Mouse (Mus musculus) c-Kit-positive CD71-positive TER-119-negative erythroid progenitor cells, embryonic 14.5 days (primary cell): Measurements from ENCODE around the gene Susd1.

Experiments used
- DNase-seq: peaks from one replicate; pipeline ENCODE4 v3.0.0-alpha.2; 2013; ENCODE audit warnings: low read depth

Susd1 gene

GRCm38 (mm10) chr4:59338896-59339535 is 99.4 kb downstream of the Susd1 start:
- no peak for DNase-seq

GRCm38 (mm10) chr4:59337533-59337885 is 100.9 kb downstream of the Susd1 start:
- no peak for DNase-seq

GRCm38 (mm10) chr4:59336846-59337532 is 101.4 kb downstream of the Susd1 start:
- DNase-seq, result no peak

- DNase-seq, result no peak
Measured at GRCm38 (mm10) chr4:59336439-59336809, 102.0 kb downstream of the Susd1 start.

GRCm38 (mm10) chr4:59335616-59336438 is 102.6 kb downstream of the Susd1 start:
- DNase-seq, result no peak

DNA sequence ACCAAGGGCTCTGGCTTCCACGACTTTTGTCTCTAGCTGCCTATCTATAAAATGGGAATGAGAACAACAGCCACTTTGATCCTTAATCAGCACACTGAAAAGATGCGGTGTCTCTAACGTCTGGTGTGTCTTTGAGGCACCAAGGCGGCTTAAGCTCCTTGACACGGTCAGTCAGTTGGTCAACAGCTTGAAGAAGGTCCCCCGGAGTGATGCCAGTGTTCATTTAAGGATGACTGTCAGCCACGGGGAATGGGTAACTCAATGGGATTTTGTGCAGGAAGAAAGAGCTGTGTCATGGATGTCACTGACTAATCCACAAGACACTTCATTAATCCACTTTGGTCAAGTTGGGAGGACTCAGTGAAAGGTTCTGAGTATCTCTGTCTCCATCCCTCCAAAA is 103.3 kb downstream of the Susd1 start:
- DNase-seq, result no peak

DNA sequence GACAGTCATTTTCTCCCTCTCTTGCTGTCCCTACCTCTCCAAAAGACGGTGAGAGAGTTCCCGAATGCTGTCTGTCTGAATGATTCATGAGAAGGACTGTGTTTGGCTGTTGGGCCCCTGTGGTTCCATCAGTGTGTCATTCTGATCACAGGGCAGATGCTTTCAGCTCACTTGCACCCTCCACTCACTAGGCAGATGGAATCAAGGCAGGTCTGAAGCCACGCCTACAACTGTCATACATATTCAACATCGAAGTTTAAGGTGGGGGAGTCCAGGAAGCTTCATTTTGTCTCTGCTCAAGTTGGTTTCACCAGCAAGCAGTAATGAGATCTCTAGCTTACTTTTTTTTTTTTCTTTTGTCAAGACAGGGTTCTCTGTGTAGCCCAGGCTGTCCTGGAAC is 104.2 kb downstream of the Susd1 start:
- no peak for DNase-seq

GRCm38 (mm10) chr4:59333424-59333895 is 105.0 kb downstream of the Susd1 start:
- DNase-seq, result no peak

DNA sequence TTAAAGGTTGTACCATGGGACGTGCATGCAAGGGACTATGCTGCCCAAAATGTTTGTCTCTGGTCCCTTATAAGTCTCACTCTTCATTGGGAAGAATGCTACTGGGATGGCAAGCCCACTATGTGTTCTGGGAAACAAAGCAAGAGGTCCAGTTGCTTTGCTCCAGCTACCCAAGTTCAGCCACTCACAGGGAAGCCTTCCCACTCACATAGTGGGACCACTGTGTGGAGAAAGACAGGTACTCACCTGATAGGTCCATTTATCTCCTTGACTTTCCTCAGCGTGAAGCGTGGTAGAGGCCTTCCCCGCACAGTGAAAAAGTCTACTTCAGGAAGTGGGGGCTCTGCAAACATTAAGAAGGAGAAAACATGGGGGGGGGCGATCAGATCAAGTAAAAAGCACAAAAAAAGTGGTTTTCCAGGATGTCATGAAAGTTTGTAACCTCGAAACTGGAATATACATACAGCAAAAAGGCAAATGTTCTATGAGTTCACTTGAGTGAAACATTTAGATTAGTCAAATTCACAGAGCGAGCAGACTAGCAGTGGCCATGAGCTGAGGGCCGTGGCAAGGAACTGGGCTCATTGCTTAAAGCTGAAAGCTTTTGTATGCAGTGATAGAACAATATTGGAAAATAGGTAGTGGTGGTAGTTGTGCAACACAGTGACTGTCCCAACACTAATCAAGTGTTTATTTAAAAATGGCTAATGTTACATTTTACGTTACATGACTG is 105.6 kb downstream of the Susd1 start:
- no peak for DNase-seq

DNA sequence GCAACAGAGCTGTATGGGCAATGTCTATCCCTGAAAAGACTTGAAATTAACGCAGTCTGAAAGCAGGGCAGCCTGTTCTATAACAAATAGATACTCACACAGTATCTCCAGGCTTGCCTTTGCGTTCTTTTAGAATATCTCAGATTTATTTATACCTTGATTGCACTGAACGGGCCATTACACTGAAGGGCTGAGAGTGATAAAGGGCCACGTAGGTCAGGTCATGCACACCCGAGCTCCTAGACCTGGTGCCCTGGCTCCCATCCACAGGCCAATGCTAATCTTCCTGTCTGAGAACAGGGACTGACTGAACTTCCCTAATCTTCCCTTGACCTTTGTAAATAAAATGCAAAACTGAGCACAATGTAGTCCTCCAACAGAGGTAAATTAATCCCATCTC is 106.3 kb downstream of the Susd1 start:
- DNase-seq, result no peak

- DNase-seq, result no peak
Measured at GRCm38 (mm10) chr4:59331633-59332032, 106.8 kb downstream of the Susd1 start.

- no peak for DNase-seq
Measured at GRCm38 (mm10) chr4:59330961-59331604, 107.3 kb downstream of the Susd1 start.

DNA sequence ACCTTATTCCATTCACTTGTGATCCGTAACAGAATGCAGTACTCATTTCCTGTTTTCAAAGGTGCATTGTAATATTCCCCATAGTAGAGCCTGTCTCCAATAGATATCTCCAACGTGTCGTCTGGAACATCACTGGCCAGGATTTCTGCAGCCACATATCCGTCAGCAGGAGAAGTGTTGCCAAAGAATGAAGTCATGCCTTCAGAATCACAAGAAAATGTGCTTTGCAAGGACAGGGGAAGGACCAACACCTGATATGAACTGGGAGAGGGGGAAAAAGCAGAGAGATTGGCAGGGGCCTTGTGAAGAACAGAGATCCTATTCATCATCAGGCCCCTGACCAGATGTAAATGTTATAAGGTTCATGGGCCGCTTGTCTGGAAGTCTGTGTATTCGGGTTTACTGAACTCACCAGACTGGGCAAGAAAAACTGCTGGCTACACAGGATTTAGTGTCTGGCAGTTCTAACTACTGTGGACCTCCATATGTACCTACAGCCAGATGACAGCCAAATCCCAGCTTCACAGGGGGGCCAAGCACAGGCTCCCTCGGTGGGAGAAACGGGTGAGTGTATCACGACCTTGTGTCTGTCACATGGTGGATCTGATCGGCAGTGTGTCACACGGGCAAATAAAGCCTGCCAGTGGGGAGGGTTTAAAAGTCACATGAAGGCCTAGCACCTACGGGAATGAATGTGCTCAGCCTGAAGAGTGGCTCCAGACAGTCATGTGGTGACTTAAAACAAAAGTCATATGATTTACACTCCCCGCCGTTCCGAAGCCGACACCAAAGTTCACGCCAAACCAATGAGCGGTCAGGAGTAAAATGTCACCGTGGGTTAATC is 108.8 kb downstream of the Susd1 start:
- DNase-seq, result no peak

DNA sequence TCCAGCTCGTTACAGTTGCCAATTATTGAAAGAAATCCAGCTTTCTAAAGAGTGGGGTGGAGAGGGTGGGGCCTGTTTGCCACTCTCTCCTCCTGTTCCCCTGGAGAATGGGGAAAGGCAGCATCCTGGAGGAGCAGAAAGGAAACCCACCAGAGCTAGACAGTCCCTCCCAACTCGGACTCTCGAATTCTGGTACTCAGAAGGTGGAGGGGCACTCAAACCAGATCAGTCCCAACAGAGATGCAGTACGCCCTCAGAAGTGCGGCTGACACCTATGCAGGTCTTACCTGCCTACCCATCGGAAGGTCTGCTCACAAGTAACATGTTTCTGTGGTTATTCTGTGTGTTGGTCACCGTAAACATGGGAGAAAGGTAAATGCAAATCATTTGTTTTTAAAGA is 109.6 kb downstream of the Susd1 start:
- DNase-seq, result no peak

DNA sequence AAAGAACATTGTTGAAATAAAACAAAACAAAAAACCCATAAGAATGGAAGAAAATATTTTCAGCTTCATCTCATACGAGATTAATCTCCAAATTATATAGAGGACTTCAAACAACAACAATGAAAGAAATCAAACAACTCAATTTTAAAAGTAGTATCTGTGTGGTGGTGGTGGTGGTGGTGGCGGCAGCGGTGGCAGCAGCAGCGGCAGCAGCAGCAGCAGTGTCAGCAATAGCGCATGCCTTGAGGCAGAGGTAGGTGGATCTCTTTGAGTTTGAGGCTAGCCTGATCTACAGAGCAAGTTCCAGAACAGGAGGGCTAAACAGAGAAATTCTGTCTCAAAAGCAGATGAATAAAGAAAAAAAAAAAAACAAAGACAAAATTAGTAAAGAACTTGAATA is 110.4 kb downstream of the Susd1 start:
- DNase-seq, result no peak

- DNase-seq, result no peak
Measured at GRCm38 (mm10) chr4:59326031-59326760, 112.2 kb downstream of the Susd1 start.

DNA sequence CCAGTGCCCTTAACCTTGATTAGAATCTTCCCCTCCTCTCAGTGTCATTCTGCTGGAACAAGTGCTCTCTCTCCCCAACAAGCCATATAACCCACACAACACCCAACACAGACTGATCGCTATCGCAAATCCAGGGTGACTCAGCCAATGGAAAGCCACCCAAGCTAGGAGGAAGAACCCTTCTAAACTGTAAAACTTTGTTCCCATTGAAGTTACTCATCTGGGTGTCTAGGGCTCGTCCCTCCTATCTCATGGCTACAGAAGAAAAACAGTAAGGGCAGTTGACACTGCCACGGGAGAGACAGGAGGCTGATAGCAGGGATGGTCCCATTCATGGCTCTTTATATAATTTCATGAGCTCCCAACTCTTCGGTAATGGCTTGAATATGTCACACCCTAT is 114.1 kb downstream of the Susd1 start:
- peak; percentile 57 for DNase-seq

DNA sequence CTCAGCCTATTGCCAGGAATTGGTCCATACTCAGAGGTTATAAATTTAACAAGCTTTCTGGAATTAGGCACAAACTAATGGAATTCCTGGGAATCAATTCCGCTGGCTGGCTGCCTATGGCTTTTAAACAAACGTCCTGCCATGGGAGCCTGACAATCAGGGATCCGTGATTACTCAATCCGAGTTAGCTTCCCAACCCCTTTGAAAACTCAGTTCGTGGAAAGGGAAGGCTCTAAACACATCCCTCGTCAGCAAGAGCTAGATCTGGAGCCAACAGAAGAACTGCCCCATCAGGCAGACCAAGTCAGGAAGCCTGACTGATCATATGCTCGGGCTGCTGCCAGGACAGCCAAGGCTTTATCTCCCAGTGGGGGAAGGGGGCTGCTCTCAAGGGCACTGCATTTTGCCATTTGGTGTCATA is 115.2 kb downstream of the Susd1 start:
- no peak for DNase-seq

- DNase-seq, result no peak
Measured at GRCm38 (mm10) chr4:59322733-59323132, 115.7 kb downstream of the Susd1 start.

- no peak for DNase-seq
Measured at GRCm38 (mm10) chr4:59322056-59322455, 116.4 kb downstream of the Susd1 start.
